Mouse (Mus musculus) gastrocnemius, adult 8-10 months (tissue): Measurements from ENCODE around the gene Rwdd2a. TPM values are rescaled to one million over a fixed set of nuclear protein-coding genes. Genes with fewer than 3 reads are reported as not detected.
"Not testable (repeated sequence)": the region's sequence is repeated elsewhere in the genome, so short reads cannot be mapped to it uniquely, and the experiment has no call there.

Source experiments
- DNase-seq, 2 experiments: peaks; one replicate each; pipeline ENCODE4 v3.0.0; 2022; ENCODE audit warnings: low spot score in 2 of 2
- total RNA-seq, 4 experiments: library from RNA; stranded (reverse); gene quantifications; 2 replicates each; pipeline ENCODE4 v1.2.4; 2022

The Rwdd2a gene
- total RNA-seq, 4 experiments from 2014 or later = 0.22 to 0.36 TPM; not detected in 2

DNA sequence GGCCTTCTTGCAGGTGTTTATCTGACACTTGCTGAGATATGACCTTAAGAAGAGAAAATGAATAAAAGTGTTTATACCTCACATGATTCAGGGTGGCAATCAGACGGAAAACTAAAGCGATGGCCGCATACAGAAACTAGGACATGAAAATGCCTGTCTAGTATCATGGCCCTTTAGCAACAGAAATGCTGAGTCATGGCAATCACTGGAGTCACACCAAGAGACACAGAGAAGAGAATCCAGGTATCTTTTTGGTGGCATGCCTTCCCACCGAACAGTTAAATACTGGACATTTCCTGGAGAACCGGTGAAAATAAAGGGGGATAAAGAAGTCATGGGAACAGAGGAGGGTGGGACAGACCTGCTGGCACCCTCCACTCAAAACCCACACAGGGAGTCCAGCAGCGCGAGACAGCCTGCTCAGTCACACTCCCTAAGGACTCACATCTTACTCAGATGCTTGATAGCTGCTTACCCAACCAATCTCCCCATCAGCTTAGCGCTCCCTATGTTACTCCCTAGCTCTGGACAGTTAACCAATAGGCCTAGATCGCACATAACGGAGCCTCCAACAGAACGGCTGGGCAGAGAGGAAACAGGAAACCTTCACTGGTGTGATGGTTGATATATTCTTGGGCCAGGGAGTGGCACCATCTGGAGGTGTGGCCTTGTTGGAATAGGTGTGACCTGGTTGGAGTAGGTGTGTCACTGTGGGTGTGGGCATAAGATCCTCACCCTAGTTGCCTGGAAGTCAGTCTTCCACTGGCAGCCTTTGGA, 15.4 kb downstream of the Rwdd2a start:
- no peak for DNase-seq

- DNase-seq = no peak
Measured at GRCm38 (mm10) chr9:86592676-86593668, 21.2 kb downstream of the Rwdd2a start.

DNA sequence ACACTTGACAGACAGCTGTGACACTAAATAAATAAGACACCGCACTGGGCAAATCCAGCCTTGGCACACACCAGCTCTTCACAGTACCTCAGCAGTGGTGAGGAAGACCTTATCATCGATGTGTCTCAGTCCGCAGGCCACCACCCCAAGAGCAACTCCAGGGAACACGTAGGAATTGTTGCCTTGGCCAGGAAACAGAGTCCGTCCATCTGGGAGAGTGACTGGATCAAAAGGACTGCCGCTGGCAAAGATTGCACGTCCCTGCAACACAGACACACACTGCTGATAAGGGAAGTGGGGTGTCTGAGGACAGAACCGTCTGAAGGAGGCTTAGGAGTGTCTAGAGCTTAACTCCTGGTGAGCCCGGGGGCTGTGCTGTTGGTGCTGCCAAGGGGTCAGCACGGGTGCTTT, 22.6 kb downstream of the Rwdd2a start:
- DNase-seq = not testable (repeated sequence)

DNA sequence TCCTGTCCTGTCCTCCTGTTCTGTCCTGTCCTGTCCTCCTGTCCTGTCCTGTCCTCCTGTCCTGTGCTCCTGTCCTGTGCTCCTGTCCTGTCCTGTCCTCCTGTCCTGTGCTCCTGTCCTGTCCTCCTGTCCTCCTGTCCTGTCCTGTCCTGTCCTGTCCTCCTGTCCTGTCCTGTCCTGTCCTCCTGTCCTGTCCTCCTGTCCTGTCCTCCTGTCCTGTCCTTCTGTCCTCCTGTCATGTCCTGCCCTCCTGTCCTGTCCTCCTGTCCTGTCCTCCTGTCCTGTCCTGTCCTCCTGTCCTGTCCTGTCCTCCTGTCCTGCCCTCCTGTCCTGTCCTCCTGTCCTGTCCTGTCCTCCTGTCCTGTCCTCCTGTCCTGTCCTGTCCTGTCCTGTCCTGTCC, 25.2 kb downstream of the Rwdd2a start:
- not testable (repeated sequence) for DNase-seq

DNA sequence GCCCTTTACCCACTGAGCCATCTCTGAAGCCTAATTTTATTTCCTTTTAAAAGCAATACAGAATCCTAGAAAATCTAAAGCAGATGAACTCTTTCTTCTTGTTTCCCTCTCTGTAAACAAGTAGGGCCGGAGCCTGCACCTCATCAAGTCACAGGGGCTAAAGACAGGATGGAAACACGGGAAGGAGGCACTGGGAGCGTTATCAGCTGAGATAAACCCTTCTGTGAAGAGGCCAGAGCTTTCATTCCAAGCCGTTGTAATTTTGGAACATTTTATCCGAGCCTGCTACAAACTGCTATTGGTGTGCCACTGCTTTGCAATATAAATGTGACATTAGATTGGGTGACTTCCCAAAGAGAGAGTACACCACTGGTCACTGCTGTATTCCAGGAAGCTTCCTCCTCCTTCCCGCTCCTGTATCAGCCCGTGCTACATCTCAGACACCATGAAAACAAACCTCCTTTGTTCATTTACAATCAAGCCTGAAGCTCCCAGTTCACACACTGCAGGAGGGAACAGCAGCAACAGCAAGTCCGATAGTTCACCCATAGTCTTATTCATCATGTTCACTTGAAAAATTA, 28.0 kb downstream of the Rwdd2a start:
- no peak for DNase-seq

GRCm38 (mm10) chr9:86605776-86606175, 34.0 kb downstream of the Rwdd2a start:
- DNase-seq = no peak

GRCm38 (mm10) chr9:86612091-86612490, 40.3 kb downstream of the Rwdd2a start:
- no peak for DNase-seq

DNA sequence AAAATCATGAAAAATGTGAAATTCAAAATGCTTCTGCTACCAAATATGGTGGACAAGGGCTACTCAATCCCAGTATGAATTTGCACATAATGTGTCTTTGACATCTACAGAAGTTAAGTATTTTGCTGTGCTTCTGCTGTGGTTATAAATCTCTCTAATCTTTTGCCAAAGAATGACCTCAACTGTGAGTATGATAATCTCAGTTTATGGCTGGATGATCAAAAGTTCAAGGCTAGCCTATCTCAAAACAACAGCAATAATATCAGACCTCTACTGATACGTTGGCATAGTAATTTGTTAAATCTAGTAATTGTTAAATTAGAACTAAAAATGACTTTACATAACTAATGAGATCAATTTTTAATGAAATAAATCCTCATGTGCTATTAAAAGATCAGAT, 44.0 kb downstream of the Rwdd2a start:
- no peak for DNase-seq

- DNase-seq = no peak
Measured at GRCm38 (mm10) chr9:86617837-86618492, 46.2 kb downstream of the Rwdd2a start.

- no peak for DNase-seq
Measured at GRCm38 (mm10) chr9:86619341-86620139, 47.7 kb downstream of the Rwdd2a start.

- DNase-seq = no peak
Measured at GRCm38 (mm10) chr9:86622062-86622461, 50.3 kb downstream of the Rwdd2a start.

GRCm38 (mm10) chr9:86624039-86624438, 52.2 kb downstream of the Rwdd2a start:
- DNase-seq = no peak

Other genes with a start within 250 kb of the Rwdd2a start
- gene Ube2cbp, start 107.0 kb upstream of the Rwdd2a start, total RNA-seq = 1 to 10 TPM; 3.2 to 5.8 (median 3.7) TPM
- gene Dop1a, start 104.8 kb upstream of the Rwdd2a start, total RNA-seq = 10 to 100 TPM in 2 of 4 experiments, 1 to 10 TPM in 2; 8.0 to 11.6 (median 10.0) TPM
- 1 to 10 TPM; 3.5 to 5.3 (median 4.0) TPM for gene Pgm3, start 149 bp upstream of the Rwdd2a start, total RNA-seq
- 100 to 1,000 TPM; 184 to 320 (median 228) TPM for gene Me1, start 124.0 kb downstream of the Rwdd2a start, total RNA-seq
- gene Prss35, start 171.7 kb downstream of the Rwdd2a start, total RNA-seq = under 1 TPM in 2 of 4 experiments, not detected in 2; 0.08 to 0.11 TPM